Mouse (Mus musculus) olfactory bulb, adult 2 months (tissue): ENCODE measurements around the gene Cops8.

Experiments used
- CTCF ChIP-seq: fragments of 200-500 bp; IDR thresholded peaks from 2 replicates; pipeline ENCODE4 v1.5.1; 2012; ENCODE audit warnings: low read depth, mild to moderate bottlenecking, low read length, moderate library complexity; ENCODE audit not compliant: insufficient read depth
- POLR2A ChIP-seq: fragments of 200-500 bp; IDR thresholded peaks from 2 replicates; pipeline ENCODE4 v1.6.1; 2012; ENCODE audit warnings: mild to moderate bottlenecking, low read depth, low read length, moderate library complexity; ENCODE audit not compliant: insufficient read depth

DNA sequence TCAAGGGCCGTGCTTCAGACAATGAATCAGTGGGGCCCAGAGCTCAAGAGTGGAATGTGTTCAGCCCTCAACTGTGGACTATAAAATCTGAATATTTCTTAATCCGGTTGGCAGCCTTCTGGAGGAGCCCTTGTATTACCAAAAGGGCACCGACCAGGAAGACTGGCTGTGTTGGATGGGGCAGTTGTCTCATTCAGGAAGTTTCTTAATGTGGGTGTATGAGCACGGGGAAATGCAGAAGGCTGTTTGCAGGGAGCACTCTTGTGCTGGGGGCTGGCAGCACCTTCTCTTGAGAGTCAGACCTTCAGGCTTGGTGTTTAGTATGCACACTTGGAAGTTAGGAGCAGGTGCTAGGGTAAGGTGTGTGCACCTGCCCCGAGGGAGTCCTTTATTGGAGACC, 6.6 kb downstream of the Cops8 start:
- TF ChIP-seq CTCF = no peak
- TF ChIP-seq POLR2A = no peak
